Mouse (Mus musculus): ENCODE data around the gene Hoxb2. TPM values are rescaled to one million over a fixed set of nuclear protein-coding genes. Genes with fewer than 3 reads are reported as not detected.

The Hoxb2 gene
- total RNA-seq, 2 experiments from 2014 or later, result 16.3 to 16.7 TPM

DNA sequence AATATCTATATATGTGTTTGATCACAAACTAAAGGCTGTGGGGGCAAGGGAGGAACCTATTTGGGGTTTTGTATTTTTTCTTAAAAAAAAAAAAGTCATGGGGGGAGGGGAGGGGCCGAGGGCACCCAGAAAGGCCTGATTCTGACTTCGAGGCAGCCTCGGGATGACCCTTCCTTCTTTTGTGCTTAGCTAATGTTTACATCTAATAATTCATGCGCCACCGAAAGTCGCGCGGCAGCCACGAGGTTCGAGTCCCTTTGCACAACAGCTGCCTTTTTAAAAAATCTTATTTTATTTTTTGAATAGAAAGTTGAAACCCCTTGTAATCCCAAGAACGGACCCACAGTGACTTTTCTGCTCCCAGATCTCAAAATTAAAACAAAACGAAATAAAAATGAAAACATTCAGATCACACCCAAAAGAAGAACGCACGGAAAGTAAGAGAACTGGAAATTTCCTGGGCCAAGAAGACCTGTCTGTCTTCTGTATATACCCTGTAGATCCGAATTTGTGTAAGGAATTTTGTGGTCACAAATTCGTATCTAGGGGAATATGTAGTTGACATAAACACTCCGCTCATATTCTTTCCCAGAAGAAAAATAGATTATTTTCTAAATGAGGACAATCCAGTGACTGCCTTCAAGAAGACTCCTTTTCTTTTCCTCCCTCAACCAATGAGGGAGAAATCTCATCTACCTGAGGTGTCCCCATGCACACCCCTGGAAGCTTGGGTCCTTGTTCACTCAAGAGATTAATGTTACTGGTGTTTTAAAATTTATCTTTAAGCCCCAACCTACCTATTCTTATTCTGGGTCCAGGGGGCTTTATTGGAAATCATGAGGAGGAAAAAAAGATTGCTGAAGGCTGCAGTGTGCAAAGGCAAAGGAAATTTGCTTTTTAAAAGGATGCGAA lies 33.4 kb upstream of the Hoxb2 start:
- no peak for DNase-seq

DNA sequence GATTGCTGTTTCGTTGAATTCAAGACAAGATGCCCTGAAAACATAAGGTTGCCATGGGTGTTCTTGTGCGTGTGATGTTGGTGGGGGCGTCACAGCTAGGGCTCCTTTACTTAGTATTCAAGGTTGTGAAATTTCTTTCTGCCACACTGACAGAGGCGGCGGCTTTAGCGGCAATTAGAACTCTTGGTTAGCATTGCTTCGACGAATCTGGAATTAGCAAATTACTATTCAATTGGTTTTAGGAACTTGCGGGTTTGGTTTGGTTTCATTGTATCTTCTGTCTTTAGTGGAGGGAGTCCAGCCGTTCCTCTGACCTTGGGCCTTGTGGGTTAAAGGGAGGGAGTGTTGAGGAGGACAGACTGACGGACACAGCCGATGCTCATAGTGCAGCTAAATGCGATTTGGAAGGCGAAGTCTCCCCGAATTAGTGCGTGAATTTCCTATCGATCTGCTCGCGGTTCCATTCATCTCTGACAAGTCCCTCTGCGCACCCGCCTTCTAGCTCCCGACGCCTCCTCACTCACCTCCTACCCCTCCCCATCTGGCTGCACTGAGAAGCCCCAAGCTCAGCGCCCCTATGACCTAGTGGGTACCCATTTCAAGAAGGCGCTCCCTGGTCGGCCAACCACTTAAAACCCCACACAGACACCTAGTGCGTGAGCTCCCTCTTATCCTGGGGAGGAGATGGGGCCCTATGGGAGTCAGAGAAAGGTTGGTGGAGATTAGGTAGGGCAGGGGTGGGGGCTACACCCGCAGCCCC lies 32.5 kb upstream of the Hoxb2 start, which contains the start of gene Hoxb4:
Hoxb4 (plus strand) TSS at position 660 of the 760 bp plus-strand sequence.
- peak; percentile 47 for DNase-seq

DNA sequence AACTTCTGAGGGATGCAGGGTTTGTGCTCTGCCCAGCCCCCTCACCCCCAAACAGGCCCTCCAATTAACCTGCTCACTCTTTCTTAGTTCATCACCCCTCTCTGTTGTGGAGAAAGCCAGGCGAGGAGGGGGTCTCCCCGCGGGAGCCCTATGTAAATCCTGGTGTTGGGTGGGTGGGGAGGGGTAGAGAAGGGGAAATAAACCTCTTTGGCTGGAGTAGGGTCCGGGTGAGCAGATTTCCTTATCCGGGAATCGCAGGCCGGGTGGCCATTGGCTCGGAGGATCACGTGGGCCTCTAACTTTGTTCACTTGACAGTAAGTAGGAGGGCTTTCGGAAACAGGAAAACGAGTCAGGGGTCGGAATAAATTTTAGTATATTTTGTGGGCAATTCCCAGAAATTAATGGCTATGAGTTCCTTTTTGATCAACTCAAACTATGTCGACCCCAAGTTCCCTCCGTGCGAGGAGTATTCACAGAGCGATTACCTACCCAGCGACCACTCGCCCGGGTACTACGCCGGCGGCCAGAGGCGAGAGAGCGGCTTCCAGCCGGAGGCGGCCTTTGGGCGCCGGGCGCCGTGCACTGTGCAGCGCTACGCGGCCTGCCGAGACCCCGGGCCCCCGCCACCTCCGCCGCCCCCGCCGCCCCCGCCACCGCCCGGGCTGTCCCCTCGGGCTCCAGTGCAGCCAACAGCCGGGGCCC lies 31.8 kb upstream of the Hoxb2 start:
- DNase-seq, result peak; percentile 89

DNA sequence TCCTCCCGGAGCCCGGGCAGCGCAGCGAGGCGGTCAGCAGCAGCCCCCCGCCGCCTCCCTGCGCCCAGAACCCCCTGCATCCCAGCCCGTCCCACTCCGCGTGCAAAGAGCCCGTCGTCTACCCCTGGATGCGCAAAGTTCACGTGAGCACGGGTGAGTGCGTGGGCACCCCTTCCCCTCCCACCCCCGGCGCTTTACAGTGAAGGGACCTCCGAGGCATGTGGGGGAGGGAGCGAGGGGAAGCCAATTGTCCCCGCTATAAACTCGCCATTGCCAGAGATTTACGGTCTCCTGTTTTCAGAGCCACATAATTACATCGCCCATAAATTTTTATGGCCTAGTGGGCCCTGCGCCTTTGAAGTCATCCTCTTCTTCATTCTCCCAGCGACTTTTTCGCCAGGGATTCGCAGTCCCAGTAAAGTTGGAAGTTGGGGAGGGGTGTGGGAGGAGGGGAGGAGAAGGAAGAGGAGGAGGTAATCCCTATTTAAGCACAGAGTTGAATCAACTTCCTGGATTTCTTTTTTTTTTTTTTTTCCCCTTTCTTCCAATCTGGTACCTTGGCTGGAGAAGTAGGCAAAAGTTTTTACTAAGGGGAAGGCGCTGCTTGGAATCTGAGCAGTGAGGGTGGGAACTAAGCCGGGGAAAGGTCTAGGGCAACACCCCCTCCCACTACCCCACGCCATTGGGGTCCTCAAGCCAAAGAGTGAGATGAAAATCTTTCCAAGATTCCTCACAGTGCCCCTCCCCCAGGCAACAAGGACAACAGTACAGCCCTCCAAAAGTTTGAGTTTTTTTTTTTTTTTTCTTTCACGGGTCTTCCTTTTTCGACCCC lies 31.0 kb upstream of the Hoxb2 start:
- peak; percentile 67 for DNase-seq

DNA sequence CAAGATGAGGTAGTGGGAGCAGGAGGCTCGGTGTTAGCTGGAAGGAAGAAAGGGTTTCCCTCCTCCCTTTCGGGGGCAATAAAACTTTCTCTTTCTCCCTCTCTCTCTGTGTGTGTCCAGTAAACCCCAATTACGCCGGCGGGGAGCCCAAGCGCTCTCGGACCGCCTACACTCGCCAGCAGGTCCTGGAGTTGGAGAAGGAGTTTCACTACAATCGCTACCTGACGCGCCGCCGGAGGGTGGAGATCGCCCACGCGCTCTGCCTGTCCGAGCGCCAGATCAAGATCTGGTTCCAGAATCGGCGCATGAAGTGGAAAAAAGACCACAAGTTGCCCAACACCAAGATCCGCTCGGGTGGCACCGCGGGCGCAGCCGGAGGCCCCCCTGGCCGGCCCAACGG lies 30.4 kb upstream of the Hoxb2 start:
- DNase-seq, result peak; percentile 72

DNA sequence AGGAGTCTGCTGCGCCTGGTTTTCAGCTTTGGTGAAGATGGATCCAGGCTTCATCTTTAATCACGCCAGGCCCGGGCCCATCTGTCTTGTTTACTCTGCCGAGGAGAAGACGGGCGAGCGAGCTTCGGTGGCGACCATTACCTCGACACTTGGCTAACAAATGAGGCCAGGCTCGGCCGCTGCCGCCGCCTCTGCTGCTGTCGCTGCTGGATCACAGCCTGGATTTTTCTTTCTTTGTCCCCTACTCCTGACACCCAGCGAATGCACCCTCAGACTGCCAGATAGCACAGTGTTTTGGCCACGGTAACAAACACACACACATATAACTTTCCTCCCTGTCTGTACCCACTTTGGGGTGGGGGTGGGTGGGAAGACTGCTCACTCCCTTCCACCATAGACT lies 29.6 kb upstream of the Hoxb2 start:
- peak; percentile 60 for DNase-seq

DNA sequence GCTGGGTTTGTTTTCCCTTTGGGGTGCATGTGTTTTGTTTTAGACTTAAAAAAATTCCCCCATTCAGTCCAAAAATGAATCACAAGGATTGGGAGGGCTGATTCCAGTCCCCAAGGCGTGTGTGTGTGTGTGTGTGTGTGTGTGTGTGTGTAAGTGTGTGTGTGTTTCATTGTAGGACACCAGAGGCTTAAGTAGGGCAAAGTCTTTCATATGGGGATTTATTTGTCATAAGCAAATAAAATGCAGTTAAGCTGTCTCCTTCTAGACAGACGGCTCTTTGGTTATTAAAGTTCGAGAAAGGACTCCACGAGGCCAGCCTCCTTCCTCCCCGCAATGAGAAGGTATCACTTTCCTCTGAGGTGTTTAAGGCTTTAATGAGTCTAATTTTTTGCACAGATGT lies 28.5 kb upstream of the Hoxb2 start:
- peak; percentile 48 for DNase-seq

DNA sequence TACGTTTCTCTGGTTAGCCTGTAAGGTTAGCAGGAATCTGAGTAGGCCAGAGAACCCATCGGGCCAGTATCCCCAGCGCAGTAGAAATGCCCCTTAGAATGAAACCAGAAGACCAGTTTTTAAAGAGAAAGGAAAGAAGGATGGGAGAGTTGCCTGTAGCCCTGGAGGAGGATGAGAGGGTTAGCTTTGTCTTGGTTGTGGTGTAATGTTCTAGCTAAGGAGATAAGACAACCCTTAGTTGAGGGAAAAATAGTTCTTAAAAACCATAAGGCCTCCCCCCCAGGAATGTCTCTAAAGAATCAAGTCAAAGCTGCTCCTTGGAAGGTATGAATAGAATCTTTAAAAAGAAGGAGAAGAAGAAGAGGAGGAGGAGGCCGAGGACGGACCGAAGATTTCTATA lies 27.6 kb upstream of the Hoxb2 start:
- no peak for DNase-seq

DNA sequence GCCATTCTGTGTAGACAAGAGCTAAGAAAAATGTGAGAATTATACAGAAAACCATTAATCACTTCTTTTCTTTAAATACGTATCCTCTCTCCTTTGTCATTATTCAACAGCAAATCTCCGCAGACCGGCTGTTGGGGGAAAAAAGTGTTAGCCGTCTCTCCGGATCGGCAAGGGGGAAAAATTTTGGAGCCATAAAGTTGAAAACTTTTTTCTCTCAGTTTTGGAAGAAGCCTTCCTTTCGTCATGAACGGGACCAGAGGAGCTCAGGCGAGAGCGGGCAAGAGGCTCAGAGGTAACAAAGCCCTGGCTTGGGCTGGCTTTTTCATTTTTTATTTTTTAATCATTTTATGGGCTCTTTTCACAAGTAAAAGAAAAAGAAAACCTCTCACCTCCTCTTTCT lies 27.2 kb upstream of the Hoxb2 start, which contains the start of gene Hoxb3:
Hoxb3 (plus strand) TSS at position 173 of the 400 bp plus-strand sequence.
- DNase-seq, result no peak

DNA sequence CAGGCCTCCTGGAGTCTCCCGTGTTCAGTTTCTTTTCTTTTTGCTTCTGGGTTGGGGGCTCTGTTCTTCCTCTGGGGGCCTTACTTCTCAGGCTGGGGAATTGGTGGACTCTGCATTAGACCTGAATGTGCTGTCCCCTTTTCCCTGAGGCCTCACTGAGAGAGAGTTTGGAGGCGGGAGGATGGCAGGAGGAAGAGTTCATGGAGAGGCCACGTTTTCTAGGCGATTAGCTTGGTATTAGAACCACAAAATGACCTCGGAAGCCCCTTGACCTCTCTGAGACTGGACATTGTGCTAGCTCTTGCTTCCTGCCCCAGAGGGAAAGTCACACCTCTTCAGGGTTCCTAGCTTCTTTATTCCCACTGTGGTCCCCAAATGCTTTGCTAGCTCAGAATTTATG lies 26.2 kb upstream of the Hoxb2 start:
- DNase-seq, result peak; percentile 46

DNA sequence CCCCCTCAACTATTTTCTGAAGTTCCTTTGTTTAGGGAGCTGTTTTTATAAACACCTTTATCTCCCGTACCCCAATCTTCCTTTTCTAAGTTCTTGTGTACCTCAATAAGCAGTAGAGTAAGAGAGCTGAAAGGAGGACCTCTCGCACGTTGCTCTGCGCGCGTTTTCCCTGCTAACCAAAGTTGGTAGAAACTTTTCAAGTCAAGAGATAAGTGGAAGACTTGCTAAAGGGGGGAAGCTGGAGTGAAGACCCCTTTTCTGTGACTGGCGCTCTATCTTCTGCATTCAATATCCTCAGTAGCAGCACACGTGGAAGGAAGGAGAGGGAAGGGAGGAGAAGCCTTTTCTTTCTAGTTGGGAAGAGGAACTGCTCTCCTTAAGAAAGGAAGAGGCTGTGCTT lies 25.4 kb upstream of the Hoxb2 start:
- no peak for DNase-seq

DNA sequence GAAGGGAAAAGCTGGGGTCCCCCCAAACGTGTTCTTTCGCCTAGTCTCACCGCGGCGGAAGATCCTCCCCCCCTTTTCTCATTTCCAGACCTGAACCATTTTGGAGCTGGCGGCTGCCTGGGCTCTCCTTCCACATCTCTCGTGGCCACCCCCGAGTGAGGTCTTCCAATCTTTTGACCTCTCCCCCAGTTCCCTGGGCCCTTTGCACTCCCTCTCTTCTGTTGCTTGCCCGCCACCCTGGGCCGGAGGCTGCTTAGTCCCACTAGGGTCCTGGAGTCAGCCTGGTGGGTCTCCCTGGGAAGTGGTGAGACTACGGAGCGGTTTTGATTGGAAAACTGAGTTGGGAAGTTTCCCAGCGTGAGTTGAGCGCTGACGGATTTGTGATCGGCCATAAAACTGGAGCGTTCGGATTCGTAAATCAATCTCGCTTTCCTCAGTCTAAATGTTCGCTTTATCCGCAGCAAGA lies 24.5 kb upstream of the Hoxb2 start:
- peak; percentile 43 for DNase-seq

DNA sequence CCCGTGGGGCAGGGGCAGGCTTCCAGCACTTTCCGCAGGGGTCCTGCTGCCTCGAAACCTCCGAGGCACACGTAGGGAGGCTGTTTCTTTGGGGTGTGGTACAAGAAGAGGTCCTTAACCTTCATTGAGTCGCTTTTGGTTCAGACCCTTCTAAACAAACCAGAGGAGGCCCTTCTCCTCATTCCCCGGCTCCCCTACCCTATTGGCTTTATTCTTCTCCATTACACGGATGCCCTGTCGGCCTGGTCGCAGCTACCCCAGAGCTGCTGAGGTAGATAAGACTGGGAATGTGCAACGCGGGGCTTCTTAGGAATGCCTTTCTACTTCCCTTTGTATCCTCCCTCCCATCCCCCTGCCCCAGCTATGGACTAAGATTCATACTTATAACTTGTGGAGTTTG lies 23.6 kb upstream of the Hoxb2 start:
- DNase-seq, result no peak

DNA sequence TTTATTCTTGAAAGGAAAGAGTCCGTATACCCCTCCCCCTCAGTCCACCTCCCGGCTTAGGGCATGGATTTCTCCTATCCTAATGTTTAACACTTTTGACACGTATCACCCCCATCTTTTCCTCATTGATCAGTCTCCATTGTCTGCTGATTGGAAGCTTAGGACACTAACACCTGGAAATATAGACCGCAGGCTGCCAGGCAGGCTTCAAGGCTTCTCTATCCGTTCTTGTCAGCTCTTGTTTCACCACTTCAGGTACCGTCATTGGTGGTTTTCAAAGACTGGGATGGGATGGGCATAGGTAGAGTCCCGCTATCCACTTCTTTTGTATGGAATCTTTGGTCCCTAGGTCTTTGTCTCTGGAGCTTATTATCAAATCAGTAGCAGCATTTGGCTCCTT lies 23.2 kb upstream of the Hoxb2 start:
- DNase-seq, result no peak

DNA sequence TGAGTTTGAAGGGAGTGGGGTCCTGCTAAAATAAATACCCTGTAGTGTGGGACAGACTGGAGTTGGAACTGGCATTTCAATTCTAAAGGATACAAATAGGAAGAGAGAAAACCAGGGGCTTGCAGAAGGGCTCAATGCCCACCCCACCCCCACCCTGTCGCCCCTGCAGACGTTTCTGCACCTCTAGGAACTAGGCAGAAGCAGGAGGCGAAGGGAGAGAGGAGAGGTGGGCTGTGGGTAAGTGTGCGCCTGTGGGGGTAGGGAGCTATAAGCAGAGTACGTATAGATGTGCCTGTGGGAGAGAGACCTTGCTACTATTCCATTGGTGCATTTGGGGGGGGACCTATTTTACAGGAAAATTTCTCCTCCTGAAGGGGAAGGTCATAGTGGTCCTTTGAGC lies 22.6 kb upstream of the Hoxb2 start:
- DNase-seq, result no peak

DNA sequence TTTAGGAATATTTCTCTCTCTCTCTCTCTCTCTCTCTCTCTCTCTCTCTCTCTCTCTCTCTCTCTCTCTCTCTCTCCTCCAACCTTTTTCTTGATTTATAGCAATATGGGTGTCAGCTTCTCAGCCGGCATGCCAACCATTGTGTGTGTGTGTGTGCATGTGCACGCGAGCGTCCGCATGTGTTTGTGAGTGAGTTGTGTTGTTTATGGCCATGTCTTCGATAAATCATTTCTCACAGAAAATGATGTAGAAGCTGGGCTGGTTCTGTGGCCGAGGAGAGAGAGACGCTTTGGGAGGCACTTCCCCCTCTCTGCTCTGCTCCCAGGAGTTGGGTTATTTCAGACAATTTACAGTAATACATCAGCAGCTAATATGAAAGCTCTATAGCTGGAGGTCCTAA lies 21.7 kb upstream of the Hoxb2 start:
- no peak for DNase-seq

DNA sequence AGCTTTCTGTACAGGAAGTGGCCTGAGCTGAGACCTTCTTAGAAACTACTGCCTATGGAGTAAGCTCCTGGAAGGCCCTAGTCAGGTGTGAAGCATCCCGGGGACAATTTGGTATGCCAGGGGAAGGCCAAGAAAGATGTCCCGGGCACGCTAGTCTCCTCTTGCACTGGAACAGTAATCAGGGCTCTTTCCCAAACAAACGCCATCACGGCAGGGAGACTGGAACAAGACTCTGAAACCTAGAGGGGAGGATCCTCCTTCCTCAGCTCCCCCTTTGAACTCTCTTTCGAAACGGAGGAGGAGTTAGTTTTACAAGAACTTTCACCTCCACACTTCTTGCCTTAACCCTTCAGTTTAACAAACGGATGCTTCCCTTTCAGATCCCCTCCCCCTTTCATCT lies 18.2 kb upstream of the Hoxb2 start:
- DNase-seq, result no peak

DNA sequence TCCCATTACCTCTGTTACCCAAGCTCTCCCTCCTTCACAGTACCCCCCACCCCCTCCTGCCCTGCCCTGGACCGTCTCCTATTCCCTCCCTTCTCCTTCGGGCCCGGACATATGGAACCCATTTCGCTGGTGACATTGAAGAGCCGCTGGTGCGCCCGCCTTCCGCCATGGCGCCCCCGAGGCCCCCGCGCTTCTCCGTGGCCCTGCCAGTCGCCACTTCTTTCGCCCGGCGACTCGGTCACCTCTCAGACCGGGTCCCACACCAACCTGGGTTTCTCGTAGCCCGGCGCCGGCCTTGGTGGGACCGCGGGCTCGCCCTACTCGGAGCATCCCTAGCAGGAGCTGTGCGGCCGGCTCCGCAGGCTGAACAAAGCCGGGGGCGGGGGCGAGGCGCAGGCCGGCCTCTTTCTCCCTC lies 17.7 kb upstream of the Hoxb2 start:
- no peak for DNase-seq

DNA sequence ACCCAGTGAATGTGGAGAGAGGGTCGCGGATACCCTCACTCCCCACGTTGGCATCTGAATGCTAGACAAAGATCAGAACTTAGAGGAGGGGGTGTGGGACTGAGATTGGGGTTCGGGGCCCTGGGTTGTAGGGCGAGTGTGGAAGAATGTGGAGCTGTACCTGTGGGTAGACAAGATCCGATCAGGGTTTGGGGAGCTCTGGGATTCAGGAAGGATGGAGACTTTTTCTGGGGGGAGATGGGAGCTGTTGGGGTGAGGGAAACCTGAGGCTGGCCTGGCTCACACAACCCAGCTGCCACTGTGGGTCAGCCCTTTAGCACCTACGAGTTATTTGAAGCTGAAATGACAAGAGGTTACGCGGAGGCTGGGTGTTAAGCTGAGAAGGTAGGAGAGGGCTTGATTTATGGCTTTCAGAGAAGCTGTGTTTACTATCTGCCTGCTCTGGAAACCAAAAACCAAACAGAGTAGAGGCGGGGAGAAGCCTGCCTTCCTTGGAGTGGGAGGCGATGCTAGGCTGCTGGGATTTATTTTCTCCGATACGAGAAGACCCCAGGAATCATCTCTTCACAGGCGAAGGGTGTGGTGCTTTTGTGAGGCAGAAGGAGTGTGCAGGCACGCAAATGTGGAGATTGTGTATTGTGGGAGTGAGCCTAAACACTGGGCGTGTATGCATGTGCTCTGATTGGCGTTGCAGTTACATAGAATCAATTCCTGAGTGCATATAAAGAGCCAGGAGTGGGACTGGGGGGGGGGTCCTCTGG lies 16.9 kb upstream of the Hoxb2 start:
- DNase-seq, result no peak

DNA sequence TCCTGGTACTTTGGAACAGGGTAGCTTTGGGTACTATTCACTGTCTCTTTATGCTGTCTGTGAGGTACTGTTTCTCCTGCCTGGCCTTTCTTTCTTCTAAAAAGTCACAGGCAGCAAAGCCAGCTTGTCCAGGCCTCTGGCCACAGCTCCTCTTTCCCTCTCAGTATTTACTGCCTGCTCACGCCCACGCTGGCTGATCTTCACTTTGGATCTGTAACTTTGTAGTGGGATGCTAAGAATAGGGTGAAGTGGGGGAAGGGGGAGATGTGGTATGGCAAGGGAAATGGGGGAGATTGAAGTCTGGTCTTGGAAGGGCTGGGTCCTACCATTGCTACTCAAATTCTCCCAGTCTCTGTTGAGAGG lies 16.3 kb upstream of the Hoxb2 start:
- DNase-seq, result no peak

DNA sequence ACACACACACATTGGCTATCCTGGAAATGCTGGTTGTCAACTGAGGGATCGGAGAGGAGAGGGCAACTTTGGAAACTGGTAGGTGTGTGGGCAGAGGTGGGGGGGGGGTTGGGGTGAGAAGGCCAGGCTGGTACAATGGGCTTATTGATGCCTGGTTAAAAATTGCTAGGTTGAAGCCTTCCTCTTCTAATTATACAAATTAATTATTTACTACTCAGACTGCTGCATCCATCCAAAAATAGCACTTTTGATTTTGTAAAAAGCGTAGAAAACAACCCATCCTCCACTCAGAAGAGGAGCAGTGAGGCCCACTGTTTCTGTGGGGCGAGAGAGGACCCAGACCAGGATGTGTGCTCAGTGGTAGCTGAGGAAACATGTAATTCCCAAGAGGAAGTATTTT lies 15.3 kb upstream of the Hoxb2 start:
- no peak for DNase-seq
